Mouse (Mus musculus) urinary bladder, postnatal 36 days (tissue): Measurements from ENCODE around the gene Tmem106c.
A peak's percentile ranks its signal among the peaks of the same experiment; 100 is the strongest.

Experiments
- DNase-seq, 2 experiments: peaks; one replicate each; pipeline ENCODE4 v3.0.0; 2022; ENCODE audit warnings: low spot score in 2 of 2, mixed read lengths in 1 of 2

The Tmem106c gene

GRCm38 (mm10) chr15:97952137-97952888, 11.7 kb upstream of the Tmem106c start:
- DNase-seq, result peak; percentile 47 to 48

GRCm38 (mm10) chr15:97952889-97953189, 11.2 kb upstream of the Tmem106c start:
- DNase-seq, result no peak

GRCm38 (mm10) chr15:97954671-97955070, 9.3 kb upstream of the Tmem106c start:
- no peak for DNase-seq

GRCm38 (mm10) chr15:97955286-97955685, 8.7 kb upstream of the Tmem106c start:
- DNase-seq, result no peak

GRCm38 (mm10) chr15:97955742-97956141, 8.3 kb upstream of the Tmem106c start:
- no peak for DNase-seq

DNA sequence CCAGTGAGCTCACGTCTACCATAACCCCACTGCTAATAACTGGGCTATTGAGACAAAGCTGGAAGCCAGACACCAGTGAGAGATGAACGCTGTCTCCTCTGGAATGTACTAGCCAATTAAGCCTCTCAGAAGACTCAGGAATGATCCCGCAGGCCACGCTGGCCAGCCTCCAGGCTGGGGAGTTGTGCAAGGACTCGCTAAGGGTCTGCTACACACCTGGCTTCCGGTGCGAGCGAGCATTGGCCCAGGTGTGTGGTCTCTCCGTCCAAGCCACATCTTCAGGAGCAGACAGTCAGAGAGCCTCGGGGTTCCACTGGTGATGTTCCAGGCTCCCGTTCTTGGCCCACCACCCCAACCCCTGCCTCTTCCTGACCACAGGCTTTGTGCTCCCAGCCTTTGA, 7.6 kb upstream of the Tmem106c start:
- no peak for DNase-seq

DNA sequence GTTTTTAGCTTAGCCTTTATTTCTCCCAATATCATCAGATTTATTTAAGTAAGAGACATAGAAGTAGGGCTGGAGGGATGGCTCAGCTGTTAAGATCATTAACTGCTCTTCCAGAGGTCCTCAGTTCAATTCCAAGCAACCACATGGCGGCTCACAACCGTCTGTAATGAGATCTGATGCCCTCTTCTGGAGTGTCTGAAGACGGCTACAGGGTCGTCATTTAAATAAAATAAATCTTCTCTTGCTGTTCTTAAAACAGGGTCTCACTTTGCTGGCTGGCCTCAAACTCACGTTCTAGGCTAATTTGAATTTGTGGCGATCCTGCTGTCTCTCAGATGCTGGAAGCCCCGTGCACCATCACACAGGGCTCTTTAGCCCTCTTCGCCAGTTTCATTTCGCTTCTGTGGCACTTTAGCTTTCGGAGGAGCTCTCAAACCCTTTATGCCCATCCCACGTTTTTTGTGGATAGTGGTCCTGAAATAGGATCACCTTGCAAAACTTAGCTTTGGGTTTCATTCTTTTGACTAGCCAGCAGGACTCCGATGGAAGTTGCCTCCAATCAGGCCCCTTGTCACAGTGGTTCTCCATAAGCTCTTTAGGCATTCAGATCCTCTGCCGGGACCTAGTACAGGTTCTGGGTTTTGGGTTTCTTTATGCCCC, 541 bp upstream of the Tmem106c start:
- DNase-seq, result no peak

GRCm38 (mm10) chr15:97964836-97965187, 812 bp downstream of the Tmem106c start:
- DNase-seq, result no peak

DNA sequence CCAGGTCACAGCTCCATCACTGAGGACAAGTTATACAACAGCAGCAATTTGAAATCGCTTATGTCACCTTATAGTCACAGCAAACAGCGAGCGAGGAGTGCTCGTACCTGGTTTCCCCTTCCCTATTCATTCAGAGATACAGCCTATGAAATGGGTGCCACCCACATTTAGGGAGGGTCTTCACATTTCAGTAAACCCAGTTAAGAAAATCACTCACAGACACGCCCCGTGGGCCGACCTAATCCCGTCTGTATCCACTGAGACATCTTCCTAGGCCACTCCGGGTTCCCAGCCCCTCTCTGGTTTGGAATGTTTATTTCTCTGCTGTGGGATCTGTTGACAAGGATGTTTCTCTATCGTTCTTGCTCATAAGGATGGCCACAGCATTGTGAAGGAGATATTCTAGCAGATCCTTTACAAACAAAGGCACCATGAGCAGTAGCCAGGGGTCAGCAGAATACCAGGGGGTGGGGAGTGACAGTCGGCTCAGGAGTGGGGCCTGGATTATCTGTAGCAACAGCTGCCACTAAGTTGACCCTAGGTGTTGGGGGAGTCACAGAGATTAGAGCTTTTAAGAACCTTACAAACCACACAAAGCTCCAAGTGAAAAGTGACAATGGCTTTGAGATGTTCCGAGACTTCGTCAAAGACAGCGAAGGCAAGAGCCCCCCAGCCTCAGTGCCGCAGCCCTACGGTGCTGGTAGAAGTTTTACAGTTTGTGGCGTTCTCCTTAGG, 1.5 kb downstream of the Tmem106c start:
- DNase-seq, result no peak

DNA sequence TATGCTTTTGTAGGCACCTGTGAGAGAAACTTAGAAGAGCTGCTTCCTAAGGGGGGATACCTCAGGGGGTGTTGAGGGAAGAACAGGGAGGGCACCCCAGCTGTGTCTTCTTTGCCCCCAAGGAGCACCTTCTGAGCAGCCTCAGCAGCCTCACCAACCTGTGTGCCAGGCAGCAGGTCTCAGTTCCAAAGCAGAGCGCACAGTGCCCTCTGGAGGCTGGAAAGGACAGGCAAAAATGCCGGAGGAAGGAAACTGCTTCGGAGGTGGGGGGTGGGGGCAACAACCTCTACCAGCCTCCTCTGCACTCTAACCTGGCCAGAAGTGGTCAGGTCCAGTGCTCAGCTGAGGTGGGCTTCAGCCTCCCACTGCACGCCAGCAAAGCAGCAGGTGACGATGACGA, 6.3 kb downstream of the Tmem106c start:
- DNase-seq, result no peak

- no peak for DNase-seq
Observed at GRCm38 (mm10) chr15:97972580-97972979, 8.6 kb downstream of the Tmem106c start.

- no peak for DNase-seq
Observed at GRCm38 (mm10) chr15:97973248-97974005, 9.4 kb downstream of the Tmem106c start.

DNA sequence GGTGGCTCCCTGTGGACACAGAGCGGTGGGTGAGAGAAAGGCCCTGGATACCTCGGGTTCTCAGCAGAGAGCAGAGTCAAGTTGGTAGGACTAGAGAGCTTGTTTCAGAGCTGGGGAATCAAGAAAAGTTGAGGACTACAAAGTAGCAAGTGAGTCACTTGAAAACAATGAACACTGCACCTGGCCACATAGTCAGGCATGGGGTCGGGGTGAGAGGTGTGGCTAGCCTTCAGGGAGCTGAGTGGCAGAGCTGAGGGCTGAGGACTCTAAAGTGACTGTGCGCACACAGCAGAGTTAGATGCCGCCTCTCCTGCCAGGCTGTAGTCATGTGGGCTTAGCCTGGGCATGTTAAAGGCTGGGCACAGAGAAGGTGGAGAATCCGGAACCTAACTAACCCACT, 17.6 kb downstream of the Tmem106c start:
- no peak for DNase-seq

DNA sequence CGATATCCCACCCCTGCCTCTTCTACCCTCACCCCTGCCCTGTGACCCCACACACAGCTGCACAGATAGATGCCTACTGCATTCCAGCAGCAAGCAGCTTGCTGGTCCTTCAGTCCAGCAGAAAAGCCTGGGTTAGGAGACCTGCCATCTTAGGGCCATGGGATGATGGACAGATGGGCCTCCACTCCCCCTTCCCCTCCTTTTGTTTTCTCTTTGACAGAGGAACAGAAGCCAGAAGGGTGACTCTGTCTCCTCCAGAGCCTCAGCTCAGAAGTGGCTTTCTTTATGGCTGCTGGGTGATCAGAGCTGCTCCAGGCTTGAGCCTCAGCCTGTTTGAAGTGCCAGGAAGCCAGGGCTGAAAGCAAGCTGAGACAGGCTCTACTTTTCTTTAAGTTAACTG, 25.5 kb downstream of the Tmem106c start:
- DNase-seq, result no peak

DNA sequence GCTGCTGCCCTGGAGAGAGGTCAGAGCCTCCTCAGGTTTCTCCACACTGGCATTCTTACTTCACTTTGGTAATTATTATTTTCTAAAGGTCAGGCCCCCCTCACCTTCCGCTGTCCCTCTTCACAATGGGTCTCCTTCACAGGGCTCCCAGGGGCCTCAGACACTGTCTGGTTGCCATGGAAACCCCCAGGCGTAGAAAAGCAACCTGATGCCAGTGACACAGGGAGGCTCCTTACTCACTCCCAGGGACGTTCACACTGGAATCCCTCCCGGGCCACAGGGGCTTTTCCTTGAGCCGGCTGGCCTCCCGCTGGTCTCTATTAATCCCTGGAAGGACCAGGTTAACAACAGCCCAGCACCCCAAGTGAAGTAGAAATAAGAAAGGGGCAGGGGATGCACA, 26.1 kb downstream of the Tmem106c start:
- DNase-seq, result no peak

GRCm38 (mm10) chr15:97990721-97991120, 26.7 kb downstream of the Tmem106c start:
- no peak for DNase-seq

DNA sequence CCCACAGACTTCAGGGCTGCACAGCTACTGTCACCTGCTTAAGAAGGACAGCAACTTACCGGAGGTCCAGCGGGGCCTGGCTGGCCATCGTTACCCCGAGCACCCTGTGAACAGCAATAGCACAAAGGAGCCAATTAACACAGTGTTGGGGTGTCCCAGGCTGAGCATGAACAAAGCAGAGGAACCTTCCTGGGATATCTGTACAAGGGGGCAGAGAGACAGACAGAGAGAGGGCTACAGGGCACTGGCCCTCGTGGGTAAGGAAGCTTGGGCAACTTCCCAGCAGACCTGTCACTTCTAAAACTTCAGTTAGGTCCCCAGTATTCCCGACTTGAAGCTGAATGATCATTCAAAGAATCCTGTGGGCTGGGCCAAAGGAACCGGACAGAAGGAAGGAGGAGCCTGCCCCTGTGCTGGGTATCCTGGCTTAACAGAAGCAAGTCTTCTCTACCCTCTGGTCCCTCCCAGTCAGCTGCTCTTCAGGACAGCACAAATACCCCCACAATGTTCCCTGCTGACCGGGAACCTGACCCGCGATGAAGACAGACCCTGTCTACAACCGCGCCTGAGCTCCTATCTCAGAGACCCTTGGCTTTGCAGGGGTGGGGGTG, 27.4 kb downstream of the Tmem106c start:
- DNase-seq, result no peak

- DNase-seq, result no peak
Observed at GRCm38 (mm10) chr15:97992027-97992711, 28.2 kb downstream of the Tmem106c start.

DNA sequence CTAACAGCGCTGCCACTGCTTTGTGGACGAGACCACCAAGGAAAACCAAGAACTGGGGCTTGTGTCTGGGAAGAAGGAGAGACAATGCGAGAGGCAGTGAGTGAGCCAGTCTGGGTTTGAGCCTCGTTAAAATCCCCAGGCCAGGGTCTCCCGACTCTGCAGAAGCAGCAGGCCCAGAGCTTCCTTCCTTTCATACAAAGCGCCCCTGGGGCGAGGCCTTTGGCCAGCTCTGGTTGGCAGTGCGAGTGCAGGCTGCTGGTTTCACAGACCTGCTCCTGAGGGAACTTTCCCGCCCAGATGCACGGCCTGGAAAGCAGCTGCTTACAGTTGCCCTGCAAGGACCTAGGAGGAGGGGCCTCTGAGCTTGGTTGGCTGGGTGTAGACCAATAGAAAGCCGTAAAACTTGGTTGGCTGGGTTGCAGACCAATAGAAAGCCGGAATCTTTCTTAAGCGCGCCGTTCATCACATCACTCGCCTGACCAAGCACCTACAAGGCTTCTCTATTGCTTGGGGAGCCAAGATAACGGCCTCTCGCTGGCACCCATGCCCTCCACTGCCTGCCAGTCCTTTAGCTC, 28.8 kb downstream of the Tmem106c start:
- peak; percentile 69 to 77 for DNase-seq

DNA sequence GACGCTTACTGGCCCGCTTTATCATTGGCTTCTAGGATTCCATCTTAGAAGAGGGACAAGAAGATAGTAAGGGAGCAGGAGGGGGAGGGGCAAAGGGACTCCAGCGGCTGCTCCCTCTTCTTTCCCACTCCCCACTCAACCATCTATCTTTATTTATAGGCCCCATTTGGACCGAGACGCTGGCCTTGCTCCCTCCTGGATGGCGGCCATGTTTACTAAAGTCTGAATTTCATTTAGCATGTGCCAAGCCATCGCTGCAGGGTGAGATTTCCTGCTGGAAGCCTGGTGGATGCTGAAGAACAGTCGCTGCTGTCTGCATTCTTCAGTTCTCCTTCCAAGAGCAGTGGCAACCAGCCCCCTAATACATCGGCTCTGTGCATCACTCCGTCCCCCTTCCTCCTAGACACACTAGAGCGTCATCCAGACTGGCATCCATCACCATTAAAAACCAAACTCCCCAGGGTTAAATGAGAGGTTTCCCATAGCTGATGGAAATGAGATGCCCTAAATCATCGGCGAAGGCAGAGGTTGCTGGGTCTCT, 32.8 kb downstream of the Tmem106c start:
- no peak for DNase-seq

- no peak for DNase-seq
Observed at GRCm38 (mm10) chr15:97999546-97999945, 35.5 kb downstream of the Tmem106c start.
